Mouse (Mus musculus) kidney, adult 18-20 months (tissue): ENCODE results near the gene Tgm6.
A peak's percentile ranks its signal among the peaks of the same experiment; 100 is the strongest.

ENCODE experiments used
- DNase-seq: peaks from one replicate; pipeline ENCODE4 v3.0.0; 2021

The Tgm6 gene

DNA sequence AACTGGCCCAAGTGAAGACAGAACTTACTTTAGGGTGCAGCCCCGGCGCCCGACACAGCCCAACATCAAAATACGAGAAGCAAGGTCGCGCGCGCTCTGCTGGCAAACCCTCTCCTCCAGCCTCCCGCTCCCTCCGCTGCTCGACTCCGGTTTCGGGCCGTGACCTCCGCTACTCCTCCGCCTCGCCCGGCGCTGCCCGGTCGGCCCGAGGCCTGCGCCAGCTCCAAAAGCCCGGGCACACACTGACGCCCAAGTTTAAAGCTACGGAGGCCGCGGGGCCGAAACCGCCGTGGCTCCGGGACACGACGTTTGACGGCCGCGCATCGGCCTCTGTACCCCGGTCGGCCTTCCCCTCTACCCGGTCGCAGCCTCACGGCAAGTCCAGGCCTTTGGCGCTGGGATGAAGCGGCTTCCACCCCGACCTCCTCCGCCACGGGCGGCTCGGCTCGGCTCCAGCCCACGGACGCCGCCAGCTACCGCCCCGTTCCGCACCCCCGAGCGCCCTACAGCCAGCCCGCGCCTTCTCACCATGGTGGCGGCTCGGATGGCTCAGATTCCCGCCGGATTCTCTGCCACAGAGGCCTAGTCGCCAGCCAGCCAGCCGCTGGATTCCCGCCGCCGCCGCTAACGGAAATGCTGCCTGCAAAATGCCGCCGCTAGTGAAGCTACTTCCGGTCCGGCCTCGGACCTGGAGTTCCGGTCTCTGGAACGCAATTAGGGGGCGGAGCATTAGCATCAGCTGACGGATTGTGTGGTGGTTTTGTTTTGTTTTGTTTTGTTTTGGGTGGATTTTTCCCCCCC, 66.7 kb downstream of the Tgm6 start, which contains the start of gene Snrpb:
Gene Snrpb (minus strand): TSS at position 698 of the 801 bp plus-strand sequence.
- DNase-seq = peak; percentile 92

DNA sequence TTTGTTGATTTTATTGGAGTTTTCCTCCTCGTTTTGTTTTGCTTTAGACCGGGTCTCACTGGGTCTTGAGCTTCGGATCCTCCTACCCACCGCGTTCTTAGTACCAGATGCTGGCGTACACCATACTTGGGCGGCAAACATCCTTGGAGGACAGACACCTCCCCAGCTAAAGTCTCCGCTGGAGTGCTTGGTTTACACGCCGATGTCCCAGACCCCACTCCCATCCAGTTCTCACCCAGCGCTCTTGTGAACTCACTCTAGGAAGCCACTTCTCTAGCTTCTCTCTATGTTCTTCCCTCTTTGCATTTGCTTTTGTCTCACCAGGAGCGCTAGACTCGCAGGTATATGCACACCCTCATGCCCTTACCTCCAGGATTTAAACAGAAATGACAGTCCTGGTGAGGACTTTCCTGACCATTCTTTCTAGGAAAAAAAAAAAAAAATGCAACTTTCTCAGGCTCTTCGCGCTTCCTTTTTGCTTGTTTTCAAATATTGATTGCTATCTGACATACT, 67.3 kb downstream of the Tgm6 start:
- DNase-seq = no peak

DNA sequence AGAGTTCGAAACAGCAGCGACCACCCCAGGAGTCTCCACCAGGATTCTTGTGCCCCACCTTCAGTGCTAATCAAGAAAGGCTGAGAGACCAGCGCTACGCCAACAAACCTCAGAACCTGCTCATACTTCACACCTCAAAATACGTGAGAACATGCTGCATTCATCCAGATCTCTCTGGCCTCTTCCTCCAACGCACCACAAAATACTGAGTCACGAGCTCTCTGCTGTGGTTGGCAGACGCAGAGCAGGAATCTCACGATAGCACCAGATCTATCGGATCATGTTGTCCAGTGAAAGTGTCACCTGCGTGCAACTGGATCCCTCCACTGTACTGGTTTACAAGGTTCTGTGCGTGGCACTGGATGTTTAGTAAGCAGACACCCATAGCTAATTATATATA, 76.2 kb downstream of the Tgm6 start:
- no peak for DNase-seq

DNA sequence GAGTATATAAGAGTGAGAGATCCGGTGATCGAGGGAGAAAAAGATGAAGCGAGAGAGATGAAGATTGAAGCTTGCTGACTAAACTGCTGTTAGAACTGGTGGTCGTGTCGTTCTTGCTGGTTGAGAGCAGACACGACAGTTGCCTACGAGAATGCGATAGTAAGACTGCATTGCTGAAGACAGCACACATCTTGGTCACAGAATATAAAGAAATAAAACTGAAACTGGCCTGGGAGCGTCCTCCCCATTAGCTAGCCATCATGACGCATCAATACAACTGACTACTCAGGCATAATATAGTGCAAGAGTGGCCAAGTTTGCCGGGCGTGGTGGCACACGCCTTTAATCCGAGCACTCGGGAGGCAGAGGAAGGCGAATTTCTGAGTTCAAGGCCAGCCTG, 82.7 kb downstream of the Tgm6 start, which contains the start of gene Tmc2:
Gene Tmc2 (plus strand): TSS at position 301 of the 400 bp plus-strand sequence.
- DNase-seq = no peak

DNA sequence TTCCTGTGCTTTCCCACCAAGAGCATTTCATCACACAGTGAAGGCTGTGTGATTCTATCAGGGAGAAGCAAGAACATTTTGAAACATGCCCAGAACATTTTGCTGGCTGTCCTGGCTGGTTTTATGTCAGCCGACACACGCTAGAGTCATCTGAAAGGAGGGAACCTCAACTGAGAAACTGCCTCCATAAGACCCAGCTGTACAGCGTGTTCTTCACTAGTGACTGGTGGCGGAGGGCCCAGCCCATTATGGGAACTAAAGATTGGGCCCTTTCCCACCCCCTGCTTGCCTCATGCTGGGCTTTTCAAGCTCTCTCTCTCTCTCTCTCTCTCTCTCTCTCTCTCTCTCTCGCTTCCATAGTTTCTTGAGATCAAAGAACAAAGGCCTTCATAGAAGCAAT, 88.7 kb downstream of the Tgm6 start:
- no peak for DNase-seq
